Mouse (Mus musculus) neutrophil, adult 5-6 weeks (primary cell): ENCODE measurements around the gene Litaf. TPM values are rescaled to one million over a fixed set of nuclear protein-coding genes. Genes with fewer than 3 reads are reported as not detected.
"Not testable (repeated sequence)": the region's sequence is repeated elsewhere in the genome, so short reads cannot be mapped to it uniquely, and the experiment has no call there.

Source experiments
- ATAC-seq: fragments of 151-379, 151-347 bp; 2 replicates; pipeline ENCODE4 v1.8.0; 2017; ENCODE audit warnings: mild to moderate bottlenecking, moderate TSS enrichment; ENCODE audit not compliant: insufficient number of reproducible peaks, poor library complexity, low FRiP score, severe bottlenecking; ENCODE audit errors: extremely low read depth
- total RNA-seq: library from RNA; stranded (forward); fragments of 200-1000 nt; gene quantifications from 2 replicates; pipeline ENCODE4 v1.2.3, GENCODE M21; 2017

The Litaf gene
- total RNA-seq, 1 experiment from 2014 or later, result 208 TPM

DNA sequence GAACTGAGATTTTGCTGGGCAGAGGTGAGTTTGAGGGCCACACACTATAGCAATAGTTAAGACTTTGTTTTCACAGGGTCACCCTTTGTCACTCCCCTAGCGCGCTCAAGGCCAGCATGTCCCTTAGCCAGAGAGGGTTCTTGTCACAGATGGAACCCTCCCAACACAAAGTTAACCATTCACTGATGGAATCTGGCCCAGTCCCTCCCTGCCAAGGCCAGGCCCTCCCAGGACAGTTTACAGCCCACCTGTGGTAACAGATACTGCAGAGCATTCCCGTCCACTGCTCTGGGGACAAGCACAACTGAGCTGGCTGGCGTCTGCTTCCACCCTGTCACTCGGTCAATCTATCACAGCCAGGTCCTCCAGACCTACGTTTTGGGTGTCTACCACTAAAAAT is 93.7 kb downstream of the Litaf start:
- no peak for ATAC-seq

DNA sequence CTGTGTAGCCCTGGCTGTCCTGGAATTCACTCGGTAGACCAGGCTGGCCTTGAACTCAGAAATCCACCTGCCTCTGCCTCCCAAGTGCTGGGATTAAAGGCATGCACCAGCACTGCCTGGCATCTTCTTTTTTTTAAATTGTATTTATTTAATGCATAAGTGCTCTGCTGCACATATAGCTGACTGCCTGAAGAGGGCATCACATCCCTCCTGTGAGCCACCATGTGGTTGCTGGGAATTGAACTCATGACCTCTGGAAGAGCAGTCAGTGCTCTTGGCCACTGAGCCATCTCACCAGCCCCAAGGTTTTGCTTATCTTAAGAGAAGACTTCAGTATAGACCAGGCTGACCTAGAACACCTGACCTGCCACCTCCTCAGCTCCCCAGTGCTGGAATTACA is 96.0 kb downstream of the Litaf start:
- ATAC-seq, result not testable (repeated sequence)

- no peak for ATAC-seq
These were observed 96.6 kb downstream of the Litaf start for GRCm38 (mm10) chr16:10969342-10969741.

DNA sequence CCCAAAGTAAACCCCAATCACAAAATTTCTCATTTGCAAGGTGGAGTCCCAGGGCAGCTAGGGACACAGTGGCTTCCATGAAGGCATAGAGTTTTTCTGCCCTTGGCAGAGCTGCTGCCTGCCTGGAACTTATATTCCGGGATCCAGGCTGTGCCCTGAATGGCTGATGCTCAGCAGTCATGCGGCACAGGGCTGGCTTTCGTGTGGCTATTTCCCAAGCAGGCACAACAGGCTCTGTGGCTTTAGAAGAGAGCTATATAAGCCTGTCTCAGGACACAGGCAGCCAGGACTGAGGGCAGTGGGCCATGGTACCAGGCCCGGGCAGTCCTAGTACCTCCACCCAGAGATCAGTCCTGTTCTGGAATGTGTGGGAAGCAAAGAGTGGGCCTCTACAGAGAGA is 97.7 kb downstream of the Litaf start:
- ATAC-seq, result no peak

GRCm38 (mm10) chr16:10967756-10968155 is 98.2 kb downstream of the Litaf start:
- ATAC-seq, result no peak

DNA sequence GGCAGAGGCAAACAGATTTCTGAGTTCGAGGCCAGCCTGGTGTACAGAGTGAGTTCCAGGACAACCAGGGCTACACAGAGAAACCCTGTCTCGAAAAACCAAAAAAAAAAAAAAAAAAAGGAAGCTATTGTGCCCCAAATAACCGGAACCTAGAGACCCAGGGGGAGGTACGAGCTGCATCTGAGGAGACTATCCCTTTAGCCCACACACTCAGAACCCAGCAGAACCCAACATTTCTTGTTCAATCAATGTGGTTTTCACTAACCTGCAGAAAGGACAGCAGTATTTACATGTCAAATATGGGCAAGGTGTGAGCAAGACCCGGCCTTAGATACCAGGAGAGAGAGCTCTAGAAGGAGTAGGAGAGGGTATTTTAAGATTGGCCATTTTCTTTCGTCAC is 98.9 kb downstream of the Litaf start:
- ATAC-seq, result no peak

- peak; percentile 18; the same call in 1 of the 2 replicates for ATAC-seq
These were observed 100.9 kb downstream of the Litaf start for GRCm38 (mm10) chr16:10965034-10965433.

DNA sequence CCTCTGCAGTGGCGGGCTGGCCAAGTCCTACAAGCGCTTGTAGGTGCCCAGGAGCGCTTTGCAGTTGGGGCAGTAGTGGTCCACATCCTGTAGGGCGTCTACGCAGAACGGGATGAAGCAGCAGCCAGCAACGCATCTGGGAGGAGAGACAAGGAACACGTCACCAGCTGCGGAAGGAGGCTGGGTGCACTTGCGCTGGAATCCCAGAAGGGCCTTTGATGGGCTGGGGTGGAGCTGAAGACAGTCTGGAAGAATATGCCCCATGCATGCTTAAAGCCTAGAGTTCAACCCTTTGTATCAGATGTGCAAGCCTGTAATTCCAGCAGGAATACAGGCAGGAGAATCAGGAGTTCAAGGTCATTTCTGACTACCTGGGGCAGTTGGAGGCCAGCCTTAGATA is 105.0 kb downstream of the Litaf start:
- ATAC-seq, result no peak

DNA sequence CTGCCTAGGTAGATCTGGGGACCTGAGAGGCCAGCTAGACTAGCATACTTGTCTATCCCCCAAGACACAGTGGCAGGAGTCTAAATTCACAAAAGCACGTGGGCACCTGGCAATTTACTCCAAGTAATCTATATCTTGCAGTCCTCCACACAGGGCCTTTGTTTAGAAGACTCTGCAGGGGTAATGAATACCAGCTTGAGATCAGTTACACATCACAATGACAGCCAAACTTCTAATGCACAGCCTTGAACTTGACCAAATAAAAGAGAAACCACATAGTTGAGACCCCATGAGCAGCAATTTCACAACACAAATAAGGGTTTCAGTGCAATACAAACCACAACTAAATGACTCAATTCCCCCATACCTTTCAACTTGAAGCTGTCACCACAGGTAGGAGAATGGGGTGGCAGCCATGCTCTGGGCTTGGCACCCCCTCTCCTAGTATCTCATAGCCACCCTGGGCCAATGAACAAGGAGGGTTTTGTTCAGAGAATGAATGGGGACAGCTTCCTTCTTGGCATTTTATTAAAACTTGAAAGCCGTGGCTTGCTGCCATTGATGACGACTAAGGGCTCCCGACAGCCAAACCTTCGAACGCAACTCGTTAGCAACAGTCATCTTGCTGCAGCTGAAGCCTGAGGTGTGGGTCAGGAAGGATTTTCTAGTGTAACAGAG is 107.1 kb downstream of the Litaf start:
- no peak for ATAC-seq

GRCm38 (mm10) chr16:10958307-10958706 is 107.7 kb downstream of the Litaf start:
- ATAC-seq, result peak; percentile 79

GRCm38 (mm10) chr16:10957794-10958193 is 108.2 kb downstream of the Litaf start:
- ATAC-seq, result no peak

DNA sequence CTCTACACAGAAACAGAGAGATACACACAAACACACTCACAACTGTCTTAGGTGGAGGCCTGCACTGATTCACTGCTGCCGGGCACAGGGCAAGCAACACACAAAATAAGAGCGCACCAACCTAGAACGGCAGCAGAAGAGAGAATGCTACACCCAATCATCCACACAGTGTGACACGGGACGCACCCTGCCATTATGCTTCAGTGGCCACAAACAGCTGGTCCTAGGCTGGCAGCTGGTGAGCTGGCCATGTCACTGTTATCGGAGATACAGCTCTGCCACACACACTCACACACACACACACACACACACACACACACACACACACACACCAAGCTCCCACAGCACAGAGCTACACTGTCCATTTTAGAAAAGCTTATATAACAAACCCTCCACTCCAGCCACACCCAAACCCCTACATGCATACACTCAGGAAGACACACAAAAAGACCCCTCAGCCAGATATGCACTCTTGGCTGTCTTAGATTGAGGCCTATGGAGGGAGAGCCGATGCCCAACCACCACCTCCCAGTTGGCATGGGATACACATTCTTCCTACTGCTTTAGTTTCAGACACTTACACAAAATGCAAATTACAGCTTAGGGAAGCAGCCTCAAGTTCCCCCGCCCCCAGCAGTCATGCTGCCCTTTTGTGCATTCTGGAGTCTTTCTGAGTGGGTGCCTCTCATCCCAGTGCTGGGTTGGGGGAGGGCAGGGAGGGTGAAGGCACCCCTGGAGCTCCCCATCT is 108.8 kb downstream of the Litaf start:
- no peak for ATAC-seq

- no peak for ATAC-seq
These were observed 110.9 kb downstream of the Litaf start for GRCm38 (mm10) chr16:10955078-10955477.

DNA sequence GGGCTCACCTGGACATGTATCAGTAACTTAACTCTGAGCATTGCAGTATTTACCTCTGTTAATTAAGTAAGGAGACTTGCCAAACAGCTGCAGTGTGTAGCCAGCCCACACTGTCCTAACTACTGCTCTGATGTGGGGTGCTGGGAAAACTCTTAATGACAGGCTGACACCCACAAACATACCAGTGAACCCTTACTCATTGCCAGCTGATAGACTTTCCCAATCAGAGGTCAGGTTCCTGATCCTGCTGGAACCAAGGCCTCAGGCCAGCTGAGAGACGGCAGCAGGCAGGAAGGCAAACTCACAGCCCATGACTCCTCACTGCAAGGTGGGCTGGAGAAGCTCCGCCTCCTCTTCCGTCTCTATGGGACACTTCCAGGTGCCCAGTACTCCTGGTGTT is 113.1 kb downstream of the Litaf start:
- ATAC-seq, result no peak

DNA sequence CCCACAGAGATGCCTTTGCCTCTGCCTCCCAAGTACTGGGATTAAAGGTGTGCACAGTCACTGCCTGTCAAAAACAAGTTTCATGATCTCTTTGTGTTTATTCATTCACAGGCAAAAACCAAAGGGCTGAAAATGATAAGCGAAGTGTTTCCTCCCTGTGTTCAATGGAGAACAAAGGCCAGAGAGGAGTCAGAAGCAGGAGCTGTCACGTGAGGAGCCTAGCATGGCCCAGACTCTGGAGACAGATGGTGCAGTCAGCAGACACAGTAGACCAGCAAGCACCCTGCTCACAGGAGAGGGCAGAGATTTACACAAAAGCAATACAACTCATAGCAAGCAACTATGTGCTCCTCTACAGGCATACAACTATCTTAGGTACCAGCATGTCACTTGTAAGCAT is 113.9 kb downstream of the Litaf start:
- ATAC-seq, result no peak

DNA sequence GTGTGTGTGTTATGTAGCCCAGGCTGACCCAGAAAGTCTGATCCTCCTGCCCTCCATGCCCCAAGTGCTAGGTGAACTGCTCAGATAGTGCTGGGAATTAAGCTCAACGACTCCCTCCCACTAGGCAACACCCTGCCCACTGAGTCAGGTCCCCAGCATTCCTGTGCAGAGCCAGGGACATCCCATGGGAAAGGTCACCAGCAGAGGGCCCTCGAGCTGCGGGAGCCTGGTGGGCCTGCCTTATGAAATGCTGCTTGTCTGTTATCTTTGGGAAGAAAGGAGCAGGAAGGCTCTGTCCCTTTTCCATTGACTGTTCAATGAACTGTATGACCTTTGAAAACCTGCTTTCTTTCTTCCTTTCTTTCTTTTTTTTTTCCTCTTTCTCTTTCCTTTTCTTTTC is 114.4 kb downstream of the Litaf start:
- no peak for ATAC-seq

DNA sequence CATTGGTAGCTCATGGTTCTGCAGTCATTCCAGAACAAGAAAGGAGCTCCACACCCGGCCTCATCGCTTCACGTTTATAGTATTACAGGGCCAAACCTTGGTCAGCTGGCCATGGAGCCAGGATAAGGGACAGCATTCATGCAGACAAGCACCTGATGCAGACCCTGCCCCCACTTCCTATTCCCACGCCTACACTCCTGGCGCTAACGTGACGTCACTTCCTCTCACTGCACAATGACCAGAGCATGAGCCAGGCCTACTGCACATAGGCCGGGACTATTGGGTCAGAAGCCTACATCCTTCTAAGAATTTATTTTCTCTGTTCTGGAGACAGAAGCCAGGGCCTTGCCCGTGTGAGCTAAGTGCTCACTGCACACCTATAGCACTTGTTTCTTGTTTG is 115.4 kb downstream of the Litaf start:
- peak; percentile 68 for ATAC-seq

- ATAC-seq, result no peak
These were observed 118.2 kb downstream of the Litaf start for GRCm38 (mm10) chr16:10947724-10948123.

DNA sequence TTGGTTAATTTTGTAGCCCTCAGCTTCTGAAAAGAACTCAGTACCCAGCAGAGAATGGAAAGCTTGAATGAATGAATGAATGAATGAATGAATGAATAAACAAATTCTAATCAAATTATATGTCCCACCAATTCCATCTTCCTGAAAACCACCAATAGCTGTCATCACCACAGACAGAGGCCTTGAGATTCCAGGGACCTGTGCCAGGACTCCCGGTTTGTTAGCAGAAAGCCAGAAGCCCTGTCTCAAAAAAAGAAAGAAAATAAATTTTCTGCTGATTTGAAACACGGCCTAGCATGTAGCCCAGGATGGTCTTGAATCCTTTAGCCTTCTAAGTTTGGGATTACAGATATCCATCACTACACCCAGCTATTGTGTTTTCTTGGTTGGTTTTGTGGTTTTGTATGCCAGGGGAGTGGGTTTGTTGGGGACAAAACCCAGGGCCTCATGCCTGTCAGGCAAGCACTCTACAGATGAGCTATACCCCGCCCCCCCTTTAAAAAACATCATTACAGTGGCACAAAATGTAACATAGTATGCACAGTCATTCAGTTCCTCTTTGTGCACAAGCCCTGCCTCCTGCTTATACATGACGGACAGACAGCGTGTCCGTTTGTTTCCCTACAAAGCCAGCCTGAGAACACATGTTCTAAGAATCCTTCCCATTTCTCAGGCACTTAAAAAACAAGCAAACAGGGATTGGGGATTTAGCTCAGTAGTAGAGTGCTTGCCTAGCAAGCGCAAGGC is 120.4 kb downstream of the Litaf start:
- ATAC-seq, result peak; percentile 79; the same call in 1 of the 2 replicates

GRCm38 (mm10) chr16:10944545-10944944 is 121.4 kb downstream of the Litaf start:
- ATAC-seq, result no peak
